Mouse (Mus musculus) CH12.LX (cell line): ENCODE results near the gene Cd207.

Experiments
- CTCF ChIP-seq, 2 experiments: IDR thresholded peaks in 1 of 2; conservative IDR thresholded peaks in 1 of 2; 2 replicates each; pipeline ENCODE4 v1.5.1; 2011 to 2012; ENCODE audit warnings: low read depth in 2 of 2, low read length in 2 of 2, improper control_type of control experiment in 1 of 2, inconsistent platforms in 1 of 2, mild to moderate bottlenecking in 1 of 2, moderate library complexity in 1 of 2
- RCOR1 ChIP-seq: conservative IDR thresholded peaks from 2 replicates; pipeline ENCODE4 v1.6.1; 2012; ENCODE audit warnings: low read depth, mild to moderate bottlenecking, inconsistent platforms, low read length, improper control_type of control experiment

DNA sequence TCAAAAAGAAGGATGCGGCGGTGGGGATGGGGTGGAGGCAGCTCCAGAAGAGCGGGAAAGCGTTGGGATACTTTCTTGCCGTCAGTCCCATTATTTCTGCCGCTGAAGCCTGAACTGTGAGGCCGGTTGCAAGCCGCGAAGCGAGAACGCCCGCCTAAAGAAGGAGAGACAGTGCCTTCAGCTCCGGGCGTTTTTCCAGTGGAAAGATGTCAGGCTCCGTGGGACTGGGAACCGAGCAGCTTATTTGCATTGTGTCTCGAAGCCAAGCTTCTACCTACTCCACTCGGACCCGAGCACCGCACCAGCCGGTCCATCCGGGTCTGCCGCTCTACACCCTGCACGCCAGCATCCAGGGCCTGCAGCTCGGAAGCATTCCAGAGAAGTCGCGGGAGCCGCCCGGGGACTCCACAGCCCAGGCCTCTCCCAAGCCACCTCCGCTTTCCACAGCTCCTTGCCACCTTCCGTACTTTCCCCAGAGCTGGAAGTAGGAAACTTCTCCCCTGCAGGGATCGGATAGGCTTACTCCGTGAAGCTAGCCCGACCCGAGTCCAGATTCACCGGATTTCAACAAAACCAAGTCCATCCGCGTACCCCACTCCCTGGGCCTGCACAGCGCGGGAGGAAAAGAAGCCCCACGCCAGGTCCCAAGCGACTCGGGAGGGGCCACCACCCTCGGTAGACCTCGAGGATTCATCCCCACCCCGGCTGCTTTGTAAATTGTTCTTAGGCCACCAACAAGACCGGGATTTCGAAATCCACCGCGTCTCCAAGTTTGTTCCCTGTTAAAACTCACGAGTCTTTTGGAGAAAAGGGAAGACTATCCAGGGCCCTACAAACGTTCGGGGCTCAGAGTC is 24.7 kb upstream of the Cd207 start:
- no peak for TF ChIP-seq RCOR1
- no peak for TF ChIP-seq CTCF (conservative IDR thresholded peaks at IDR 0.05 in 1 of 2, IDR thresholded peaks at IDR 0.05 in 1 of 2; ENCODE audit: low read depth in 2 of 2, low read length in 2 of 2)
